Mouse (Mus musculus): Measurements from ENCODE around the gene Cfdp1. TPM values are rescaled to one million over a fixed set of nuclear protein-coding genes. Genes with fewer than 3 reads are reported as not detected.

Cfdp1 gene
- total and polyA plus RNA-seq, 2 experiments from 2014 or later = 121 to 195 TPM

DNA sequence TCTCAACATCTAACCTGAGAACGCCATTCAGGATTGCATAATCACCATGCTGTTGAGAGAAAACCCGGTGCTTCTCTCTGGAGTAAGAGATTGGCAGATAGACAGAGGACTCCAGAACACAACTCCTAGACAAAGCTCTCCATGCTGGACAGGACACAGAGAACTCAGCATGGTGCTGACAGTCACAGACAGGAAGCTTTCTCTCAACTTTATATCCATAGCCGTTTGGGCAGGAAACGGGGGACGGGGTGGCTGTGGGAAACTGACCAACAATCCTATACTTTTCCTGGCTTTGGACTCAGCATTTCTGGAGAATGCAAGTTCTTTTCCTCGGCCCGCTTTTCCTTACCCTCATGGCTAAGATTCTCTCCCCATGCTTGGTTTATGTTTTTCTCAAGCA lies 51.8 kb downstream of the Cfdp1 start:
- DNase-seq = no peak
- H3K27ac ChIP-seq (ENCODE audit: low read depth, low read length) = peak overlapping the region; percentile 9; the same call in 1 of the 2 replicates
- no peaks in the 10 kb centered on the region for H3K4me1 ChIP-seq (ENCODE audit: insufficient read depth)
- 84% methylated on average over 7 of the region's 7 CpGs for WGBS
- H3K4me3 ChIP-seq (ENCODE audit: low read depth, low read length) = no peak overlapping the region
- H3K36me3 ChIP-seq (ENCODE audit: insufficient read depth) = peaks cover 8% of the 10 kb centered on the region; the same call in 1 of the 2 replicates
- no peaks in the 10 kb centered on the region for H3K27me3 ChIP-seq (ENCODE audit: insufficient read depth, low read length)
- no peak overlapping the region for H3K4me2 ChIP-seq (ENCODE audit: low read depth)
- no peaks in the 10 kb centered on the region for H3K9me3 ChIP-seq (ENCODE audit: low read length)
- no peak overlapping the region for H3K9ac ChIP-seq
- TF ChIP-seq CTCF (IDR thresholded peaks at IDR 0.05; ENCODE audit: low read depth) = no peak
- ATAC-seq = no peak

DNA sequence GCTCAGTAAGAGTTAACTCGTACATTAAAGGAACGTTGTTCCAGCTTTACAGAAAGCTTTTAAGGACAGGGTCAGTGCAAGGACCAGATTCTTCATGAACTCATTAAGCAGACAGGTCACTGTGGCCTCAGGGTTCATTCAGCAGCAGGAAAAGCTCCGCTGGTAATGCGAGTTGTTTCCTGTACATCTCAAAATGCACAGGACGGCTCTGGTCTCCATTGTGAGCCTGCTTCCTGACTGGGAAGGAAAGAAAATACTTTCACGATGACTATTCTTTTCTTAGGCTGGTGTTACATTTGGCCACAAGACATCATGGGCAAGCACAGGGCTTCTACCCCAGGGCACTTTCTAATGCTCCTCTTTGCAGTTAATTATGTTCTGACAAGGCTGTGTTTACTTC lies 52.6 kb downstream of the Cfdp1 start:
- no peak for DNase-seq
- H3K36me3 ChIP-seq (ENCODE audit: insufficient read depth) = peaks cover 8% of the 10 kb centered on the region; the same call in 1 of the 2 replicates
- WGBS = 44% methylated on average over 6 of the region's 6 CpGs
- no peaks in the 10 kb centered on the region for H3K9me3 ChIP-seq (ENCODE audit: low read length)
- no peaks in the 10 kb centered on the region for H3K4me1 ChIP-seq (ENCODE audit: insufficient read depth)
- H3K27me3 ChIP-seq (ENCODE audit: insufficient read depth, low read length) = no peaks in the 10 kb centered on the region
- no peak overlapping the region for H3K27ac ChIP-seq (ENCODE audit: low read depth, low read length)
- no peak overlapping the region for H3K9ac ChIP-seq
- no peak for ATAC-seq
- H3K4me2 ChIP-seq (ENCODE audit: low read depth) = no peak overlapping the region
- H3K4me3 ChIP-seq (ENCODE audit: low read depth, low read length) = no peak overlapping the region
- TF ChIP-seq CTCF (IDR thresholded peaks at IDR 0.05; ENCODE audit: low read depth) = no peak

DNA sequence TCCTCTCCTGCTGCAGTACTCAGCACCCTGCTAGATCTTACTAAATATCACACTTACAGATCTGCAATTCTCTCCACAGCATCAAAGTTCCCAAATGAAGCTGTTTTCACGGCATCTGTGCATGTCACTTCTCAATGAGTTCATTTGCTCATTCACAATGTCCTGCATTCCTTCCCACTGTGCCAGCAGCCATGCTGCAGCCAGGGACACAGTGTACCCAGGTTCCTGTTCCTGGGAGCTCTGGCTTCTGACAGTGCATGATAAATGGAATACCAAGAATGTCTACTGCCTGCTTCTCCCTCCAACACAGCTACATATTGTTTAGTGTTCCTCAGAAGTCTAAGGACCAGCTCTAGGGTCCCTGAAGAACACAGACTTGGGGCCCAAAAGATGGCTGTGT lies 57.6 kb downstream of the Cfdp1 start:
- H3K27me3 ChIP-seq (ENCODE audit: insufficient read depth, low read length) = no peaks in the 10 kb centered on the region
- H3K4me2 ChIP-seq (ENCODE audit: low read depth) = no peak overlapping the region
- no peak overlapping the region for H3K9ac ChIP-seq
- H3K4me1 ChIP-seq (ENCODE audit: insufficient read depth) = no peaks in the 10 kb centered on the region
- no peak overlapping the region for H3K27ac ChIP-seq (ENCODE audit: low read depth, low read length)
- H3K9me3 ChIP-seq (ENCODE audit: low read length) = no peaks in the 10 kb centered on the region
- peaks cover 4% of the 10 kb centered on the region; the same call in 1 of the 2 replicates for H3K36me3 ChIP-seq (ENCODE audit: insufficient read depth)
- 26% methylated on average over 1 of the region's 1 CpGs for WGBS
- no peak for DNase-seq
- no peak overlapping the region for H3K4me3 ChIP-seq (ENCODE audit: low read depth, low read length)
- no peak for ATAC-seq
- TF ChIP-seq CTCF (IDR thresholded peaks at IDR 0.05; ENCODE audit: low read depth) = no peak

DNA sequence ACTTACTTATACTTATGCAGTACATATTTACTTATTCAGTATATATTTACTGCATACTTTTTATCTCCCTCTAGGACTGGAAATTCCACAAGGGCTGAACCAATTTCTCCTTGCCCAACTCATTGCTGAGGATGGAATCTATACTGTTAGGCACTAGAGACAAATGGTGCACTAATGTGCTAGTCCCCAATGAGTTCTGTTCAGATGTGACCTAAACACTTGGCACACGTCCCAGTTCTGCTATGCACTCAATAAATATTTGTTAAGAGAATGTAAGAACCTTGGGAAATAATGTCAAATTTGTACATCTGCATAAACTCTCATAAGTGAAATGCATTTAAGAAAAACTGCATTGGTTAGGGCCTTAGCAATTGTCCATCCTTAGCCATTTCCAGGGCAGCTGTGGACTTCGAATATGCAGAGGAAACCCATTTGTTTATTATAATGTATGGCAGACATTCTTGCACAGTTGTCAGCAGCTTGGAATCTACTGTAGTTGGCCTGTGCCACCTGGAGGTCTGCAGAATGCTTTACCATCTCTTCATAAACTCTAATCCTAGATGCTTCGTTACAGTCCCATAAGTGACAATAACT lies 60.7 kb downstream of the Cfdp1 start:
- Histone ChIP-seq H3K27me3 (ENCODE audit: insufficient read depth, low read length) (no peaks in the 10 kb centered on the region), H3K9me3 (ENCODE audit: low read length) (no peaks in the 10 kb centered on the region), H3K4me1 (ENCODE audit: insufficient read depth) (no peaks in the 10 kb centered on the region), H3K36me3 (ENCODE audit: insufficient read depth) (0 out of 2 replicates have a peak, but pooled peaks cover 4% of the 10 kb centered on the region), H3K27ac (ENCODE audit: low read depth, low read length) (no peak overlapping the region), H3K4me2 (ENCODE audit: low read depth) (no peak overlapping the region), H3K9ac (no peak overlapping the region), H3K4me3 (ENCODE audit: low read depth, low read length) (no peak overlapping the region)
- ATAC-seq = no peak
- TF ChIP-seq CTCF (IDR thresholded peaks at IDR 0.05; ENCODE audit: low read depth) = no peak
- DNase-seq = no peak
- 76% methylated on average over 3 of the region's 3 CpGs for WGBS

- Histone ChIP-seq H3K9ac (no peak overlapping the region), H3K27me3 (ENCODE audit: insufficient read depth, low read length) (no peaks in the 10 kb centered on the region), H3K9me3 (ENCODE audit: low read length) (no peaks in the 10 kb centered on the region), H3K4me2 (ENCODE audit: low read depth) (no peak overlapping the region), H3K4me1 (ENCODE audit: insufficient read depth) (peaks cover 12% of the 10 kb centered on the region; the same call in 1 of the 2 replicates), H3K4me3 (ENCODE audit: low read depth, low read length) (no peak overlapping the region), H3K36me3 (ENCODE audit: insufficient read depth) (0 out of 2 replicates have a peak, but pooled peaks cover 4% of the 10 kb centered on the region), H3K27ac (ENCODE audit: low read depth, low read length) (no peak overlapping the region)
- TF ChIP-seq CTCF (IDR thresholded peaks at IDR 0.05; ENCODE audit: low read depth) = no peak
- ATAC-seq (no peak), DNase-seq (no peak)
Measured at GRCm38 (mm10) chr8:111789639-111790038, 64.5 kb downstream of the Cfdp1 start.

DNA sequence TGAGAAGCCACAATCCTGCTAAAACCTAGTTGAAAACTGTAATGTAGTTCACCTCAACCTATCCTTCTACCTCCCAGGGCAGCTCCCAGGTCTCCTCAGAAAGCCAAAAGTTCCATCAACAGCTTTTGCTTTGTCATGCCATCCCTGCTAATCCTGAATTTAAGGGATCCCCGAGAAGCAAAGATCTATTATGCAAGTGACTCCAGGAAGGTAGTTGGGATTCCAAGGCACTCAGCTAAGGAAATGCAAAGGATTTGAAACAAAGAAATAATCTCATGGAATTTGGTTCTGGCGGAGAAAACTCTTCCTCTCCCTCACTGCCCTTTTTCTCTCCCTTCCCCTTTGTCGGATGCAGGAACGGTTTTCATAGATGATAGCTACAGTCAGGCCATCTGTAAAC lies 64.9 kb downstream of the Cfdp1 start:
- H3K4me2 ChIP-seq (ENCODE audit: low read depth) = no peak overlapping the region
- H3K9me3 ChIP-seq (ENCODE audit: low read length) = no peaks in the 10 kb centered on the region
- no peak overlapping the region for H3K27ac ChIP-seq (ENCODE audit: low read depth, low read length)
- ATAC-seq (no peak), DNase-seq (no peak)
- peaks cover 12% of the 10 kb centered on the region; the same call in 1 of the 2 replicates for H3K4me1 ChIP-seq (ENCODE audit: insufficient read depth)
- H3K4me3 ChIP-seq (ENCODE audit: low read depth, low read length) = no peak overlapping the region
- H3K36me3 ChIP-seq (ENCODE audit: insufficient read depth) = 0 out of 2 replicates have a peak, but pooled peaks cover 4% of the 10 kb centered on the region
- no peak for TF ChIP-seq CTCF (IDR thresholded peaks at IDR 0.05; ENCODE audit: low read depth)
- WGBS = 18% methylated on average over 4 of the region's 4 CpGs
- no peak overlapping the region for H3K9ac ChIP-seq
- H3K27me3 ChIP-seq (ENCODE audit: insufficient read depth, low read length) = no peaks in the 10 kb centered on the region

DNA sequence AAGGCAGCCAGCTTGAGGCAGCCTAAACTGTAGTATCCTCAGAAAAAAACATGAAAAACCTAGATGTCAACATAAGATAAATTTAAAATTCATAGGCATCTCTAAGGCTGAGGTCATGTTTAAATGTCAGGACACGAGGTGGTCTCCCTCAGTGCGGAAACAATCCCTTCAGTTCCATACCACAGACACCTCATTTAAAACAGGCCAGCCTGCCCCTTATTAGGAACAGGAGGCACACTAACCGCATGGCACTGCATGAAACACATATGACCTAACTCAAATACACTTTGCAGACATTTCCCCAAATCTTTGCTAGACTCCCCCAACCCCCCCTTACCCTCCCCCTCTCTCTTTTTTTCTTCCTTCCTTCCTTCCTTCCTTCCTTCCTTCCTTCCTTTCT lies 65.6 kb downstream of the Cfdp1 start:
- Histone ChIP-seq H3K36me3 (ENCODE audit: insufficient read depth) (0 out of 2 replicates have a peak, but pooled peaks cover 4% of the 10 kb centered on the region), H3K4me2 (ENCODE audit: low read depth) (no peak overlapping the region), H3K4me3 (ENCODE audit: low read depth, low read length) (no peak overlapping the region), H3K27me3 (ENCODE audit: insufficient read depth, low read length) (no peaks in the 10 kb centered on the region), H3K9ac (no peak overlapping the region), H3K9me3 (ENCODE audit: low read length) (no peaks in the 10 kb centered on the region), H3K27ac (ENCODE audit: low read depth, low read length) (no peak overlapping the region), H3K4me1 (ENCODE audit: insufficient read depth) (peaks cover 12% of the 10 kb centered on the region; the same call in 1 of the 2 replicates)
- DNase-seq = no peak
- ATAC-seq = no peak
- WGBS = 62% methylated on average over 3 of the region's 3 CpGs
- no peak for TF ChIP-seq CTCF (IDR thresholded peaks at IDR 0.05; ENCODE audit: low read depth)

Data from forebrain, postnatal 0 days (tissue).